7 mouse cellular contexts compared by ENCODE assay signal in the genomic region with DNA sequence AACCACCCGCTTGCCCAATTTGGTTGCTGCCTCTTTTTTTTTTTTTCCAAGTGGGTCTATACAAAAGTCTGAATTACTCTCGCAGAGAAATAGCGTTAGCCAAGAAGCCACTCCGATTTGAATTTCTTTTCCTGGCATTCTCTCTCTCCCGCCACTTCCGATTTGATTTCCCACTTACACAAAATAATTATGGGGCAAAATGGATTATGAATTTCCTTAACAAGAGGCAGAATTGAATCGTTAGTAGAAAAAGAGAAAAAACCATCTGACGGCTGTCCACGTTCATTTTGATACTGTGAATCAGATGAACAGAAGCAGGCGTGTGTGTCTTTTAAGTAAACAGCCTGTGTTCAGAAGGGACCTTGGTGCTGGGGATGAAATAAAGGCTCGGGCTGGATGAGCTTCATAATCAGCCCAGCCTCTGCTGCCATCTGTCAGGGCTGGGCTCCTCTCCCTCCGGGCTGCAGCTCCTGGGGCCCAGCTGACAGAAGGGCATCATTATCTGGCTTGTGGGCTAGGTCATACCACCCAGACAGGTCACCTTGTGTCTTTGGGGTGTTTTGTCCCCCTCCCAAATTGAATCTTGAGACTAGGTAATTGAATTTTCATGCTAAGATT.
A peak's percentile ranks its signal among the peaks of the same experiment; 100 is the strongest.
DNase-seq lines count a peak whose midpoint lies in the region; ATAC-seq and TF ChIP-seq lines count a peak whose summit lies in the region.

No protein-coding gene starts in this region.

- no peaks in the 10 kb centered on the region for H3K36me3 ChIP-seq in lung, postnatal 0 days (ENCODE audit: insufficient read depth, low read length)
- H3K36me3 ChIP-seq in forebrain, embryonic 10.5 days (replicated peaks) = no peaks in the 10 kb centered on the region
- H3K36me3 ChIP-seq in liver, embryonic 13.5 days = no peaks in the 10 kb centered on the region
- no peaks in the 10 kb centered on the region for H3K36me3 ChIP-seq in kidney, embryonic 14.5 days (ENCODE audit: control insufficient read depth, insufficient read depth, low read length)

- H3K27me3 ChIP-seq in lung, postnatal 0 days (replicated peaks; ENCODE audit: insufficient read depth, low read length) = no peaks in the 10 kb centered on the region
- H3K27me3 ChIP-seq in forebrain, embryonic 10.5 days (ENCODE audit: poor library complexity, severe bottlenecking) = no peaks in the 10 kb centered on the region
- no peaks in the 10 kb centered on the region for H3K27me3 ChIP-seq in liver, embryonic 13.5 days
- no peaks in the 10 kb centered on the region for H3K27me3 ChIP-seq in kidney, embryonic 14.5 days (ENCODE audit: control insufficient read depth, insufficient read depth, low read length)

- no peak overlapping the region for H3K9ac ChIP-seq in lung, postnatal 0 days (replicated peaks; ENCODE audit: low read depth)
- no peak overlapping the region for H3K9ac ChIP-seq in liver, embryonic 13.5 days
- no peak overlapping the region for H3K9ac ChIP-seq in kidney, embryonic 14.5 days (ENCODE audit: low read depth, low read length)

- DNase-seq in lung, postnatal 0 days (ENCODE audit: low spot score) = peak; percentile 9
- DNase-seq in lung, postnatal 4 days = no peak
- DNase-seq in forebrain, embryonic 10.5 days (ENCODE audit: extremely low spot score, low spot score) = no peak
- DNase-seq in liver, embryonic 13.5 days = no peak
- peak; percentile 63 for DNase-seq in retina, postnatal 7 days (ENCODE audit: low read depth, low spot score)
- DNase-seq in adrenal gland, adult 8-10 months = no peak

- TF ChIP-seq CTCF in lung, postnatal 0 days (IDR thresholded peaks at IDR 0.05) = no peak

- H3K9me3 ChIP-seq in lung, postnatal 0 days (ENCODE audit: low read length) = no peaks in the 10 kb centered on the region
- H3K9me3 ChIP-seq in forebrain, embryonic 10.5 days = no peaks in the 10 kb centered on the region
- no peaks in the 10 kb centered on the region for H3K9me3 ChIP-seq in liver, embryonic 13.5 days (replicated peaks)
- no peaks in the 10 kb centered on the region for H3K9me3 ChIP-seq in kidney, embryonic 14.5 days (ENCODE audit: control insufficient read depth, low read length)

- TF ChIP-seq EP300 in lung, postnatal 0 days (IDR thresholded peaks at IDR 0.05) = no peak

- H3K27ac ChIP-seq in lung, postnatal 0 days (ENCODE audit: low read length) = no peak overlapping the region
- peak overlapping the region; percentile 30; the same call in 1 of the 2 replicates for H3K27ac ChIP-seq in forebrain, embryonic 10.5 days
- no peak overlapping the region for H3K27ac ChIP-seq in liver, embryonic 13.5 days
- no peak overlapping the region for H3K27ac ChIP-seq in kidney, embryonic 14.5 days (ENCODE audit: low read depth, low read length)

- ATAC-seq in lung, postnatal 0 days = no peak
- ATAC-seq in liver, embryonic 13.5 days (ENCODE audit: low read depth) = peak; percentile 88
- ATAC-seq in kidney, embryonic 14.5 days (ENCODE audit: low FRiP score, low TSS enrichment) = no peak

- H3K4me1 ChIP-seq in lung, postnatal 0 days (ENCODE audit: insufficient read depth, low read depth, low read length) = no peaks in the 10 kb centered on the region
- H3K4me1 ChIP-seq in forebrain, embryonic 10.5 days = peaks cover 16% of the 10 kb centered on the region
- H3K4me1 ChIP-seq in liver, embryonic 13.5 days (replicated peaks) = peaks cover 21% of the 10 kb centered on the region
- no peaks in the 10 kb centered on the region for H3K4me1 ChIP-seq in kidney, embryonic 14.5 days (ENCODE audit: control insufficient read depth, insufficient read depth, low read length)

- WGBS in lung, postnatal 0 days = 38% methylated on average over 12 of the region's 12 CpGs
- WGBS in forebrain, embryonic 10.5 days = 75% methylated on average over 12 of the region's 12 CpGs
- 59% methylated on average over 12 of the region's 12 CpGs for WGBS in liver, embryonic 13.5 days (ENCODE audit: insufficient replicate concordance)
- WGBS in kidney, embryonic 14.5 days = 62% methylated on average over 12 of the region's 12 CpGs

- H3K4me3 ChIP-seq in lung, postnatal 0 days (ENCODE audit: low read depth, low read length) = no peak overlapping the region
- no peak overlapping the region for H3K4me3 ChIP-seq in forebrain, embryonic 10.5 days
- H3K4me3 ChIP-seq in liver, embryonic 13.5 days (replicated peaks) = no peak overlapping the region
- no peak overlapping the region for H3K4me3 ChIP-seq in kidney, embryonic 14.5 days (ENCODE audit: low read length)

- 0 out of 2 replicates have a peak overlapping the region, but pooled peaks have one; percentile 4 for H3K4me2 ChIP-seq in lung, postnatal 0 days (replicated peaks; ENCODE audit: low read depth, low read length)
- no peak overlapping the region for H3K4me2 ChIP-seq in liver, embryonic 13.5 days
- H3K4me2 ChIP-seq in kidney, embryonic 14.5 days (replicated peaks; ENCODE audit: low read depth, low read length) = no peak overlapping the region

Comparison
In these comparisons a context has a peak if more than half of its experiments do, and no peak if none do; other contexts are left out.
1. DNase-seq: peak in lung, postnatal 0 days (single experiment) and retina, postnatal 7 days (single experiment); none in lung, postnatal 4 days (0 of 2), forebrain, embryonic 10.5 days (single experiment), liver, embryonic 13.5 days (single experiment) and adrenal gland, adult 8-10 months (single experiment).